8 mouse cellular contexts compared by ENCODE assay signal in genomic region chr13:30136243-30136922, GRCm38 (mm10). TPM values are rescaled to one million over a fixed set of nuclear protein-coding genes. Genes with fewer than 3 reads are reported as not detected.
DNase-seq lines count a peak whose midpoint lies in the region; ATAC-seq and TF ChIP-seq lines count a peak whose summit lies in the region.

Mboat1 (plus strand) TSS chr13:30136489.

- ATAC-seq in heart, embryonic 14.5 days (ENCODE audit: insufficient number of reproducible peaks, insufficient read depth, low FRiP score, low read depth), result peak; percentile 88
- peak; percentile 93 for ATAC-seq in liver, embryonic 11.5 days (replicated peaks; ENCODE audit: low FRiP score)
- ATAC-seq in monocyte, adult 5-6 weeks (replicated peaks; ENCODE audit: insufficient number of reproducible peaks, low FRiP score, low TSS enrichment, poor library complexity, severe bottlenecking), result peak; percentile 58

- peak within 1 kb of the TSS; percentile 96 for H3K4me2 ChIP-seq in heart, embryonic 14.5 days (ENCODE audit: low read length)
- H3K4me2 ChIP-seq in liver, embryonic 11.5 days, result peak within 1 kb of the TSS; percentile 96

- no peaks in the 10 kb centered on the region for H3K79me3 ChIP-seq in C2C12 (ENCODE audit: low read depth)

- no peaks in the 10 kb centered on the region for H3K9me3 ChIP-seq in heart, embryonic 14.5 days (ENCODE audit: control insufficient read depth, low read length)
- H3K9me3 ChIP-seq in liver, embryonic 11.5 days (ENCODE audit: control insufficient read depth, low read length), result no peaks in the 10 kb centered on the region

- H3ac ChIP-seq in C2C12 (ENCODE audit: control insufficient read depth, insufficient read length, low read depth), result peak within 1 kb of the TSS; percentile 68

- peaks cover 0 to 2% of the 10 kb centered on the region in 2 experiments; a peak in 1 of 4 replicates for H3K4me1 ChIP-seq in heart, embryonic 14.5 days (ENCODE audit: control insufficient read depth in 2 of 2, insufficient read depth in 2 of 2, low read length in 2 of 2)
- no peaks in the 10 kb centered on the region; the same call in 1 of the 2 replicates for H3K4me1 ChIP-seq in liver, embryonic 11.5 days (replicated peaks; ENCODE audit: control insufficient read depth, insufficient read depth, low read length)

- peak; percentile 38; the same call in 1 of the 2 replicates for TF ChIP-seq POLR2A in brain, embryonic 14.5 days (IDR thresholded peaks at IDR 0.05; ENCODE audit: borderline replicate concordance, extremely low read depth, insufficient read depth, insufficient read length, poor library complexity, severe bottlenecking)

- no peak within 1 kb of the TSS for H3K27ac ChIP-seq in heart, embryonic 14.5 days (replicated peaks in 1 of 2; ENCODE audit: control insufficient read depth in 1 of 2, insufficient read depth in 1 of 2, low read depth in 2 of 2, low read length in 2 of 2)
- H3K27ac ChIP-seq in liver, embryonic 11.5 days (ENCODE audit: low read depth, low read length), result no peak within 1 kb of the TSS

- DNase-seq in brain, embryonic 14.5 days (ENCODE audit: low read depth), result peak; percentile 73
- peak; percentile 23 for DNase-seq in fibroblast of lung, adult 2 months (ENCODE audit: low read depth)
- peak; percentile 89 for DNase-seq in kidney, postnatal 10 days
- peak; percentile 77 for DNase-seq in liver, embryonic 11.5 days (ENCODE audit: low spot score)
- peak; percentile 40 to 45 for DNase-seq in spleen, postnatal 36 days (ENCODE audit: low spot score in 2 of 2)

- TF ChIP-seq CTCF in C2C12 (IDR thresholded peaks at IDR 0.05; ENCODE audit: control insufficient read depth, insufficient read depth, insufficient read length), result no peak
- TF ChIP-seq CTCF in brain, embryonic 14.5 days (IDR thresholded peaks at IDR 0.05; ENCODE audit: borderline replicate concordance, extremely low read depth, insufficient read depth, insufficient read length), result no peak

- WGBS in heart, embryonic 14.5 days, result under 1% methylated on average over 47 of the region's 55 CpGs
- 1% methylated on average over 39 of the region's 55 CpGs for WGBS in liver, embryonic 11.5 days

- peak within 1 kb of the TSS; percentile 37 for H3K4me3 ChIP-seq in C2C12 (ENCODE audit: insufficient read depth, poor library complexity, severe bottlenecking)
- peak within 1 kb of the TSS; percentile 53 to 68 for H3K4me3 ChIP-seq in heart, embryonic 14.5 days (ENCODE audit: control insufficient read depth in 1 of 2, insufficient read depth in 1 of 2, low read depth in 1 of 2, low read length in 2 of 2)
- H3K4me3 ChIP-seq in liver, embryonic 11.5 days (ENCODE audit: low read depth, low read length), result peak within 1 kb of the TSS; percentile 68

- peak within 1 kb of the TSS; percentile 79 for H3K9ac ChIP-seq in heart, embryonic 14.5 days (ENCODE audit: low read length)
- H3K9ac ChIP-seq in liver, embryonic 11.5 days (ENCODE audit: low read depth, low read length), result peak within 1 kb of the TSS; percentile 59

- H3K27me3 ChIP-seq in C2C12 (ENCODE audit: control insufficient read depth, insufficient read depth, insufficient read length), result no peaks in the 10 kb centered on the region
- H3K27me3 ChIP-seq in heart, embryonic 14.5 days (ENCODE audit: control insufficient read depth, insufficient read depth, low read length), result peaks cover 12% of the 10 kb centered on the region
- peaks cover 18% of the 10 kb centered on the region for H3K27me3 ChIP-seq in liver, embryonic 11.5 days (replicated peaks; ENCODE audit: control insufficient read depth, insufficient read depth, low read length)

- H3K79me2 ChIP-seq in C2C12 (ENCODE audit: control insufficient read depth, insufficient read depth), result peaks cover 7% of the 10 kb centered on the region

- no peaks in the 10 kb centered on the region for H3K36me3 ChIP-seq in C2C12 (ENCODE audit: control insufficient read depth, insufficient read depth)
- no peaks in the 10 kb centered on the region for H3K36me3 ChIP-seq in heart, embryonic 14.5 days (ENCODE audit: control insufficient read depth, insufficient read depth, low read length)
- no peaks in the 10 kb centered on the region for H3K36me3 ChIP-seq in liver, embryonic 11.5 days (ENCODE audit: control insufficient read depth, insufficient read depth, low read length)

TF ChIP-seq in C2C12, 6 proteins besides CTCF, POLR2A, EP300 and RAD21:
- TF ChIP-seq MAX (IDR thresholded peaks at IDR 0.05), result no peak
- TF ChIP-seq USF1 (IDR thresholded peaks at IDR 0.05; ENCODE audit: low read depth), result no peak
- TF ChIP-seq MYOG (IDR thresholded peaks at IDR 0.05; ENCODE audit: control insufficient read depth, extremely low read depth, insufficient read length), result no peak
- TF ChIP-seq CEBPB (IDR thresholded peaks at IDR 0.05; ENCODE audit: low read depth), result no peak
- no peak for TF ChIP-seq FOSL1 (IDR thresholded peaks at IDR 0.05; ENCODE audit: insufficient read depth, low read length, poor library complexity, severe bottlenecking)
- TF ChIP-seq MYOD1 (IDR thresholded peaks at IDR 0.05; ENCODE audit: control insufficient read depth, insufficient read length, low read depth), result no peak

RNA-seq across cellular contexts. Expression of gene Mboat1, which starts in this region (rescaled TPM):
- 10.6 TPM for polyA plus RNA-seq in C2C12 (2012; fragmentation: generic; extraction: Trizol)
- 1.6 and 1.8 TPM in 2 replicates for polyA plus RNA-seq in brain, embryonic 14.5 days (2012; rRNA removed)
- polyA plus RNA-seq in heart, embryonic 14.5 days (2014; fragmentation: Nextera tagmentation; extraction: Ambion mirVana), result 1.6 and 2.5 TPM in 2 replicates
- 4.2 and 4.3 TPM in 2 replicates for polyA plus RNA-seq in liver, embryonic 11.5 days (2014; fragmentation: Nextera tagmentation; extraction: Ambion mirVana)
- 7.6 to 22.8 TPM (median 13.8 TPM) in 3 replicates for total RNA-seq in monocyte, adult 5-6 weeks (2017)

Comparison
In these comparisons a context has a peak if more than half of its experiments do, and no peak if none do; other contexts are left out.
1. DNase-seq: peak in every context shown above with its lines; median percentile 89 in kidney, postnatal 10 days; 77 in liver, embryonic 11.5 days; 73 in brain, embryonic 14.5 days; 42 in spleen, postnatal 36 days; 23 in fibroblast of lung, adult 2 months.